Mouse (Mus musculus) heart, embryonic 11.5 days (tissue): Measurements from ENCODE around the gene Krtap10-10. TPM values are rescaled to one million over a fixed set of nuclear protein-coding genes. Genes with fewer than 3 reads are reported as not detected.

Experiments
- ATAC-seq: fragments of 200-750 bp; cut with Nextera tagmentation; replicated peaks from 2 replicates; pipeline ENCODE4 v1.8.0; 2017; ENCODE audit warnings: moderate library complexity; ENCODE audit not compliant: insufficient number of reproducible peaks, low FRiP score, low TSS enrichment
- H3K27ac ChIP-seq: fragments of 300-500 bp; sonication (generic); 2 replicates; pipeline ENCODE4 v1.5.1; 2014; ENCODE audit warnings: mild to moderate bottlenecking, low read depth, low read length
- H3K27me3 ChIP-seq: fragments of 300-500 bp; sonication (generic); 2 replicates; pipeline ENCODE4 v1.6.1; 2014; ENCODE audit warnings: mild to moderate bottlenecking, low read length, mixed read lengths; ENCODE audit not compliant: control insufficient read depth, insufficient read depth
- H3K36me3 ChIP-seq: fragments of 300-500 bp; sonication (generic); 2 replicates; pipeline ENCODE4 v1.6.1; 2014; ENCODE audit warnings: mild to moderate bottlenecking, low read length, moderate library complexity, mixed read lengths; ENCODE audit not compliant: control insufficient read depth, insufficient read depth
- H3K4me1 ChIP-seq: fragments of 300-500 bp; sonication (generic); 2 replicates; pipeline ENCODE4 v1.6.1; 2014; ENCODE audit warnings: low read length; ENCODE audit not compliant: control insufficient read depth, insufficient read depth
- H3K4me2 ChIP-seq: fragments of 300-500 bp; sonication (generic); 2 replicates; pipeline ENCODE4 v1.6.1; 2014; ENCODE audit warnings: mild to moderate bottlenecking, moderate library complexity
- H3K4me3 ChIP-seq: fragments of 300-500 bp; sonication (generic); 2 replicates; pipeline ENCODE4 v1.5.1; 2014; ENCODE audit warnings: low read depth, low read length
- H3K9ac ChIP-seq: fragments of 300-500 bp; sonication (generic); 2 replicates; pipeline ENCODE4 v1.6.1; 2014; ENCODE audit warnings: mild to moderate bottlenecking, low read depth, low read length, moderate library complexity
- H3K9me3 ChIP-seq: fragments of 300-500 bp; sonication (generic); replicated peaks from 2 replicates; pipeline ENCODE4 v1.6.1; 2016; ENCODE audit warnings: low read length; ENCODE audit not compliant: control insufficient read depth
- WGBS: fragments of 180-500 bp; shearing (Covaris S2); extraction: QIAGEN DNeasy Blood & Tissue Kit; methylation state at CpG from one replicate; pipeline ENCODE4 v1.1.7; 2014; ENCODE audit not compliant: insufficient replicate concordance; 5-methylcytosine and 5-hydroxymethylcytosine counted together
- polyA plus RNA-seq: library from polyadenylated mRNA; unstranded; fragments of >200 nt; fragmentation: Nextera tagmentation; extraction: Ambion mirVana; gene quantifications from 2 replicates; pipeline ENCODE4 v1.2.1, GENCODE M21; 2014

The Krtap10-10 gene
- polyA plus RNA-seq, 1 experiment from 2014 or later: not detected

DNA sequence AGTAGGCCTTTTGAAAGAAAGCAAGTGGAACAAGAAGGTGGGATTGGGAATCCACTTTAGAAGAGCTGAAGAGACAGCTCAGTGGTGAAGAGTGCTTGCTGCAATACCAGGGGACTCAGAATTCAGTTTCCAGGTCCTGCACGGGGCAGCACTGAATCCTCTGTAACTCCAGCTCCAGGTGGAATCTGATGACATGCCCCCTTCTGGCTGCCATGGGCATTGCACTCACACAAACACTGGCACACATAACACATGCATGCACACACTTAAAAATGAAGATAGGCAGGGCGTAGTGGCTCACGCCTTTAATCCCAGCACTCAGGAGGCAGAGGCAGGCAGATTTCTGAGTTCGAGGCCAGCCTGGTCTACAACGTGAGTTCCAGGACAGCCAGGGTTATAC, 46.8 kb downstream of the Krtap10-10 start:
- H3K4me1 ChIP-seq: no peaks in the 10 kb centered on the region
- H3K4me2 ChIP-seq: no peak overlapping the region
- 72% methylated on average over 5 of the region's 5 CpGs for WGBS
- H3K9me3 ChIP-seq: no peaks in the 10 kb centered on the region
- H3K27me3 ChIP-seq: peaks cover 4% of the 10 kb centered on the region; the same call in 1 of the 2 replicates
- H3K9ac ChIP-seq: no peak overlapping the region
- no peak for ATAC-seq
- H3K27ac ChIP-seq: no peak overlapping the region
- no peak overlapping the region for H3K4me3 ChIP-seq
- H3K36me3 ChIP-seq: no peaks in the 10 kb centered on the region

GRCm38 (mm10) chr10:77886007-77886747, 50.4 kb downstream of the Krtap10-10 start:
- no peak for ATAC-seq
- Histone ChIP-seq H3K27ac (no peak overlapping the region), H3K9me3 (no peaks in the 10 kb centered on the region; the same call in 1 of the 2 replicates), H3K9ac (no peak overlapping the region), H3K4me2 (no peak overlapping the region), H3K4me1 (no peaks in the 10 kb centered on the region), H3K4me3 (no peak overlapping the region), H3K36me3 (no peaks in the 10 kb centered on the region), H3K27me3 (peaks cover 4% of the 10 kb centered on the region; the same call in 1 of the 2 replicates)
- WGBS: 45% methylated on average over 12 of the region's 12 CpGs

Other genes starting within 250 kb of the Krtap10-10 start
- gene Sumo3, start 229.8 kb upstream of the Krtap10-10 start, polyA plus RNA-seq: 165 and 212 TPM in 2 replicates
- not detected in 2 replicates for gene Gm49325, start 229.8 kb upstream of the Krtap10-10 start, polyA plus RNA-seq
- 38.0 and 42.9 TPM in 2 replicates for gene Ube2g2, start 213.7 kb upstream of the Krtap10-10 start, polyA plus RNA-seq
- not detected in 2 replicates for gene Tspear, start 149.4 kb upstream of the Krtap10-10 start, polyA plus RNA-seq
- not detected in 2 replicates for gene Gm19402, start 145.2 kb upstream of the Krtap10-10 start, polyA plus RNA-seq
- not detected in 2 replicates for gene Gm9508, start 138.7 kb upstream of the Krtap10-10 start, polyA plus RNA-seq
- gene Gm10272, start 129.3 kb upstream of the Krtap10-10 start, polyA plus RNA-seq: not detected in 2 replicates
- not detected in 2 replicates for gene Gm10024, start 124.5 kb upstream of the Krtap10-10 start, polyA plus RNA-seq
- gene Gm10142, start 120.1 kb upstream of the Krtap10-10 start, polyA plus RNA-seq: not detected in 2 replicates
- gene Krtap12-1, start 115.3 kb upstream of the Krtap10-10 start, polyA plus RNA-seq: not detected in 2 replicates
- gene Gm10100, start 109.5 kb upstream of the Krtap10-10 start, polyA plus RNA-seq: not detected in 2 replicates
- not detected in 2 replicates for gene Gm18596, start 93.3 kb upstream of the Krtap10-10 start, polyA plus RNA-seq
- not detected in 2 replicates for gene Gm9736, start 84.6 kb upstream of the Krtap10-10 start, polyA plus RNA-seq
- gene Gm3233, start 76.3 kb upstream of the Krtap10-10 start, polyA plus RNA-seq: not detected in 2 replicates
- not detected in 2 replicates for gene Gm3238, start 64.6 kb upstream of the Krtap10-10 start, polyA plus RNA-seq
- not detected in 2 replicates for gene Gm7138, start 59.0 kb upstream of the Krtap10-10 start, polyA plus RNA-seq
- gene Gm3250, start 53.4 kb upstream of the Krtap10-10 start, polyA plus RNA-seq: not detected in 2 replicates
- not detected in 2 replicates for gene Gm7137, start 47.7 kb upstream of the Krtap10-10 start, polyA plus RNA-seq
- gene Gm9639, start 40.9 kb upstream of the Krtap10-10 start, polyA plus RNA-seq: not detected in 2 replicates
- gene Gm19668, start 36.8 kb upstream of the Krtap10-10 start, polyA plus RNA-seq: not detected in 2 replicates
- not detected in 2 replicates for gene Gm9507, start 24.1 kb upstream of the Krtap10-10 start, polyA plus RNA-seq
- gene Gm2696, start 21.3 kb upstream of the Krtap10-10 start, polyA plus RNA-seq: not detected in 2 replicates
- not detected in 2 replicates for gene Krtap10-4, start 8.9 kb upstream of the Krtap10-10 start, polyA plus RNA-seq
- gene Gm36176, start 10.9 kb downstream of the Krtap10-10 start, polyA plus RNA-seq: not detected in 2 replicates
- gene Gm10318, start 16.9 kb downstream of the Krtap10-10 start, polyA plus RNA-seq: not detected in 2 replicates
- not detected in 2 replicates for gene Gm3285, start 26.0 kb downstream of the Krtap10-10 start, polyA plus RNA-seq
- gene Lrrc3, start 66.6 kb downstream of the Krtap10-10 start, polyA plus RNA-seq: 1.5 and 1.8 TPM in 2 replicates
- gene Trpm2, start 134.6 kb downstream of the Krtap10-10 start, polyA plus RNA-seq: 0.07 and 0.13 TPM in 2 replicates
- 17.1 and 17.2 TPM in 2 replicates for gene 1810043G02Rik, start 142.6 kb downstream of the Krtap10-10 start, polyA plus RNA-seq
- gene Pfkl, start 174.1 kb downstream of the Krtap10-10 start, polyA plus RNA-seq: 168 and 194 TPM in 2 replicates
- gene Dnmt3l, start 206.0 kb downstream of the Krtap10-10 start, polyA plus RNA-seq: 0.34 TPM in 1 of 2 replicates, not detected in the other
- gene Aire, start 207.7 kb downstream of the Krtap10-10 start, polyA plus RNA-seq: 0.16 and 0.49 TPM in 2 replicates
- gene Icosl, start 233.4 kb downstream of the Krtap10-10 start, polyA plus RNA-seq: 1.1 and 1.5 TPM in 2 replicates